Mouse (Mus musculus) MEL (cell line): ENCODE measurements around the gene Nsmce3. TPM values are rescaled to one million over a fixed set of nuclear protein-coding genes. Genes with fewer than 3 reads are reported as not detected.

Experiments used
- DNase-seq: peaks from one replicate; pipeline ENCODE4 v3.0.0; 2011; ENCODE audit warnings: low read depth, low spot score
- H3K27ac ChIP-seq: 2 replicates; pipeline ENCODE4 v1.5.1; 2012; ENCODE audit warnings: low read depth, mild to moderate bottlenecking, control low read depth, low read length, moderate library complexity; ENCODE audit not compliant: control insufficient read depth
- H3K27me3 ChIP-seq, 2 experiments: fragments of 150-350 bp in 1 of 2; sonication (generic) in 1 of 2; 2 replicates each; pipeline ENCODE4 v1.6.1; 2012; ENCODE audit warnings: low read length in 2 of 2, mild to moderate bottlenecking in 2 of 2, improper control_type of control experiment in 1 of 2, moderate library complexity in 1 of 2; ENCODE audit not compliant: insufficient read depth in 2 of 2, control insufficient read depth in 1 of 2
- H3K36me3 ChIP-seq, 2 experiments: 2 replicates each; pipeline ENCODE4 v1.6.1; 2012 to 2014; ENCODE audit warnings: low read length in 2 of 2, improper control_type of control experiment in 1 of 2, inconsistent platforms in 1 of 2, mild to moderate bottlenecking in 1 of 2; ENCODE audit not compliant: insufficient read depth in 2 of 2, control insufficient read depth in 1 of 2
- H3K4me1 ChIP-seq, 2 experiments: fragments of 150-350 bp in 1 of 2; sonication (generic) in 1 of 2; 2 replicates each; pipeline ENCODE4 v1.6.1; 2012; ENCODE audit warnings: low read length in 2 of 2, improper control_type of control experiment in 1 of 2, mild to moderate bottlenecking in 1 of 2; ENCODE audit not compliant: insufficient read depth in 2 of 2, control insufficient read depth in 1 of 2
- H3K4me3 ChIP-seq, 2 experiments: fragments of 150-350 bp in 1 of 2; sonication (generic) in 1 of 2; 2 replicates each; pipeline ENCODE4 v1.5.1; 2012; ENCODE audit warnings: low read depth in 2 of 2, low read length in 2 of 2, mild to moderate bottlenecking in 2 of 2, moderate library complexity in 2 of 2, control low read depth in 1 of 2, improper control_type of control experiment in 1 of 2; ENCODE audit not compliant: control insufficient read depth in 1 of 2, insufficient read depth in 1 of 2
- H3K79me2 ChIP-seq: 2 replicates; pipeline ENCODE4 v1.6.1; 2012; ENCODE audit warnings: mild to moderate bottlenecking, low read length, moderate library complexity; ENCODE audit not compliant: control insufficient read depth, poor library complexity, insufficient read depth
- H3K9ac ChIP-seq: 2 replicates; pipeline ENCODE4 v1.6.1; 2012; ENCODE audit warnings: low read depth, mild to moderate bottlenecking, control low read depth, low read length, moderate library complexity; ENCODE audit not compliant: control insufficient read depth, poor library complexity, severe bottlenecking
- H3K9me3 ChIP-seq: fragments of 150-350 bp; sonication (generic); replicated peaks from 2 replicates; pipeline ENCODE4 v1.6.1; 2012; ENCODE audit warnings: mild to moderate bottlenecking, low read length, improper control_type of control experiment, moderate library complexity; ENCODE audit not compliant: insufficient read depth
- BHLHE40 ChIP-seq: IDR thresholded peaks from 2 replicates; pipeline ENCODE4 v1.6.1; 2012; ENCODE audit warnings: low read depth, mild to moderate bottlenecking, inconsistent platforms, low read length, improper control_type of control experiment, borderline replicate concordance
- CHD1 ChIP-seq: IDR thresholded peaks from 2 replicates; pipeline ENCODE4 v1.6.1; 2012; ENCODE audit warnings: low read depth, mild to moderate bottlenecking, inconsistent platforms, low read length, improper control_type of control experiment
- CTCF ChIP-seq, 3 experiments: IDR thresholded peaks in 2 of 3; conservative IDR thresholded peaks in 1 of 3; 2 replicates each; pipeline ENCODE4 v1.5.1; 2011 to 2012; ENCODE audit warnings: low read length in 3 of 3, low read depth in 2 of 3, mild to moderate bottlenecking in 2 of 3, improper control_type of control experiment in 1 of 3, inconsistent platforms in 1 of 3, mixed read lengths in 1 of 3, moderate library complexity in 1 of 3; ENCODE audit not compliant: control insufficient read depth in 1 of 3, insufficient read depth in 1 of 3, poor library complexity in 1 of 3, severe bottlenecking in 1 of 3
- ELF1 ChIP-seq: IDR thresholded peaks from 2 replicates; pipeline ENCODE4 v1.6.1; 2014; ENCODE audit warnings: low read depth, mild to moderate bottlenecking, inconsistent platforms, low read length, improper control_type of control experiment, moderate library complexity
- EP300 ChIP-seq, 2 experiments: IDR thresholded peaks; 2 replicates each; pipeline ENCODE4 v1.6.1; 2011; ENCODE audit warnings: improper control_type of control experiment in 2 of 2, low read length in 2 of 2, low read depth in 1 of 2, mild to moderate bottlenecking in 1 of 2
- ETS1 ChIP-seq: IDR thresholded peaks from 2 replicates; pipeline ENCODE4 v1.6.1; 2012; ENCODE audit warnings: low read depth, mild to moderate bottlenecking, inconsistent platforms, low read length, improper control_type of control experiment, moderate library complexity
- GABPA ChIP-seq: IDR thresholded peaks from 2 replicates; pipeline ENCODE4 v1.6.1; 2012; ENCODE audit warnings: low read depth, mild to moderate bottlenecking, inconsistent platforms, low read length, improper control_type of control experiment, moderate library complexity
- HCFC1 ChIP-seq: IDR thresholded peaks from 2 replicates; pipeline ENCODE4 v1.6.1; 2012; ENCODE audit warnings: low read depth, mild to moderate bottlenecking, inconsistent platforms, low read length, improper control_type of control experiment, moderate library complexity
- JUND ChIP-seq: IDR thresholded peaks from 2 replicates; pipeline ENCODE4 v1.6.1; 2011; ENCODE audit warnings: low read depth, mild to moderate bottlenecking, improper control_type of control experiment, low read length
- KAT2A ChIP-seq: conservative IDR thresholded peaks from 2 replicates; pipeline ENCODE4 v1.6.1; 2012; ENCODE audit warnings: low read depth, low read length, improper control_type of control experiment, inconsistent platforms
- MAFK ChIP-seq: IDR thresholded peaks from 2 replicates; pipeline ENCODE4 v1.6.1; 2011; ENCODE audit warnings: low read depth, mild to moderate bottlenecking, low read length, improper control_type of control experiment, borderline replicate concordance
- MEF2A ChIP-seq: IDR thresholded peaks from 2 replicates; pipeline ENCODE4 v1.6.1; 2014; ENCODE audit warnings: low read depth, mild to moderate bottlenecking, inconsistent platforms, low read length, improper control_type of control experiment; ENCODE audit not compliant: poor library complexity, insufficient replicate concordance, severe bottlenecking; ENCODE audit errors: extremely low read depth
- MYB ChIP-seq: IDR thresholded peaks from 2 replicates; pipeline ENCODE4 v1.6.1; 2011; ENCODE audit warnings: mild to moderate bottlenecking, low read depth, low read length, improper control_type of control experiment
- MYC ChIP-seq: IDR thresholded peaks from 2 replicates; pipeline ENCODE4 v1.6.1; 2011; ENCODE audit warnings: low read depth, mild to moderate bottlenecking, low read length, improper control_type of control experiment, moderate library complexity
- NRF1 ChIP-seq: IDR thresholded peaks from 2 replicates; pipeline ENCODE4 v1.6.1; 2014; ENCODE audit warnings: low read depth, mild to moderate bottlenecking, inconsistent platforms, low read length, improper control_type of control experiment, moderate library complexity; ENCODE audit not compliant: poor library complexity, insufficient read depth, severe bottlenecking
- POLR2A ChIP-seq, 2 experiments: IDR thresholded peaks; 2 replicates each; pipeline ENCODE4 v1.6.1; 2011 to 2012; ENCODE audit warnings: low read length in 2 of 2, mild to moderate bottlenecking in 2 of 2, control low read depth in 1 of 2, improper control_type of control experiment in 1 of 2, low read depth in 1 of 2, moderate library complexity in 1 of 2; ENCODE audit not compliant: control insufficient read depth in 1 of 2, insufficient read depth in 1 of 2, poor library complexity in 1 of 2
- SIN3A ChIP-seq: IDR thresholded peaks from 2 replicates; pipeline ENCODE4 v1.6.1; 2012; ENCODE audit warnings: low read length, improper control_type of control experiment, inconsistent platforms
- TAL1 ChIP-seq: IDR thresholded peaks from 2 replicates; pipeline ENCODE4 v1.6.1; 2012; ENCODE audit warnings: mild to moderate bottlenecking, inconsistent platforms, low read length, moderate library complexity, mixed read lengths
- TBP ChIP-seq: IDR thresholded peaks from 2 replicates; pipeline ENCODE4 v1.8.0; 2011; ENCODE audit warnings: low read depth, low read length, improper control_type of control experiment
- USF1 ChIP-seq: IDR thresholded peaks from 2 replicates; pipeline ENCODE4 v1.6.1; 2014; ENCODE audit warnings: low read depth, mild to moderate bottlenecking, inconsistent platforms, low read length, improper control_type of control experiment, moderate library complexity
- USF2 ChIP-seq, 2 experiments: IDR thresholded peaks; 2 replicates each; pipeline ENCODE4 v1.6.1; 2011 to 2012; ENCODE audit warnings: improper control_type of control experiment in 2 of 2, low read length in 2 of 2, borderline replicate concordance in 1 of 2, inconsistent platforms in 1 of 2, low read depth in 1 of 2, mild to moderate bottlenecking in 1 of 2; ENCODE audit not compliant: insufficient read depth in 1 of 2
- ZMIZ1 ChIP-seq: IDR thresholded peaks from 2 replicates; pipeline ENCODE4 v1.6.1; 2012; ENCODE audit warnings: low read depth, mild to moderate bottlenecking, inconsistent platforms, low read length, improper control_type of control experiment, moderate library complexity
- polyA plus RNA-seq, 2 experiments: library from polyadenylated mRNA; stranded (reverse) in 1 of 2; unstranded in 1 of 2; fragments of >175 nt in 1 of 2; fragments of >200 nt in 1 of 2; gene quantifications; 2 replicates each; pipeline versions ENCODE4 v1.2.1 to v1.2.4; 2012; ENCODE audit warnings: low replicate concordance in 2 of 2, low read depth in 1 of 2; ENCODE audit not compliant: insufficient read length in 2 of 2, insufficient read depth in 1 of 2, missing spikeins in 1 of 2
- total RNA-seq: library from RNA; depleted of rRNA; stranded (reverse); fragments of 300-350 nt; gene quantifications from 2 replicates; pipeline ENCODE4 v1.2.3, GENCODE M21; 2012

The Nsmce3 gene
- total and polyA plus RNA-seq, 3 experiments: 9.5 to 9.9 TPM; not detected in 1

GRCm38 (mm10) chr7:64880415-64880814, 7.6 kb upstream of the Nsmce3 start (continued):
- TF ChIP-seq MYB (no peak), ELF1 (no peak), HCFC1 (no peak)

GRCm38 (mm10) chr7:64874941-64875340, 2.1 kb upstream of the Nsmce3 start:
- Histone ChIP-seq H3K9ac (no peak overlapping the region), H3K27me3 (no peaks in the 10 kb centered on the region), H3K4me1 (peaks cover 0 to 8% of the 10 kb centered on the region in 2 experiments; a peak in 2 of 4 replicates), H3K4me3 (no peak overlapping the region), H3K36me3 (peaks cover 0 to 8% of the 10 kb centered on the region in 2 experiments; a peak in 2 of 4 replicates), H3K79me2 (peaks cover 16% of the 10 kb centered on the region), H3K27ac (no peak overlapping the region), H3K9me3 (no peaks in the 10 kb centered on the region)
- no peak for DNase-seq
- TF ChIP-seq MEF2A (no peak), TAL1 (no peak), USF2 (IDR thresholded peaks at IDR 0.05; ENCODE audit: borderline replicate concordance in 1 of 2, insufficient read depth in 1 of 2, low read depth in 1 of 2, low read length in 2 of 2) (no peak), GABPA (no peak), SIN3A (no peak), JUND (no peak), ETS1 (no peak), ZMIZ1 (no peak), BHLHE40 (no peak), POLR2A (IDR thresholded peaks at IDR 0.05; ENCODE audit: control insufficient read depth in 1 of 2, insufficient read depth in 1 of 2, low read depth in 1 of 2, low read length in 2 of 2, poor library complexity in 1 of 2) (no peak), MAFK (no peak), CTCF (IDR thresholded peaks at IDR 0.05 in 2 of 3, conservative IDR thresholded peaks at IDR 0.05 in 1 of 3; ENCODE audit: control insufficient read depth in 1 of 3, insufficient read depth in 1 of 3, low read depth in 2 of 3, low read length in 3 of 3, poor library complexity in 1 of 3, severe bottlenecking in 1 of 3) (no peak)

DNA sequence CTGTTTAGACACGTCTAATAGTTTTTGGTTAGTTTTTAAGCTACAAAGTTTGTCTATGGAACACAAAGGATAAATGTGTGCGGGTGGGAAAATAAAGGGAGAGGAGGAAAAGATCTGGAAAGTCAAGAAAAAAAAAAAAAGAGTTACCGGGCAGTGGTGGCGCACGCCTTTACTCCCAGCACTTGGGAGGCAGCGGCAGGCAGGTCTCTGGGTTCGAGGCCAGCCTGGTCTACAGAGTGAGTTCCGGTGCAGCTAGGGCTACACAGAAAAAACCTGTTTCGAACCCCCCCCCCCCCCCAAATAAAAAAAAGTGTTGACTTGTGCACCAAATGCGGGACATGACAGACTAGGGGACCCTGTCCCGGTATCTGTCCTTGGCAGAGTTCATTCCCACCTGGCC, 469 bp upstream of the Nsmce3 start:
- Histone ChIP-seq H3K9ac (peak overlapping the region; percentile 59), H3K27me3 (no peaks in the 10 kb centered on the region), H3K79me2 (peaks cover 16% of the 10 kb centered on the region), H3K27ac (no peak overlapping the region), H3K4me1 (peaks cover 0 to 8% of the 10 kb centered on the region in 2 experiments; a peak in 2 of 4 replicates), H3K9me3 (no peaks in the 10 kb centered on the region), H3K36me3 (peaks cover 0 to 8% of the 10 kb centered on the region in 2 experiments; a peak in 2 of 4 replicates), H3K4me3 (peak overlapping the region; percentile 19 to 78)
- no peak for DNase-seq
- TF ChIP-seq TBP: no peak
- TF ChIP-seq USF1: no peak
- TF ChIP-seq CHD1: no peak
- TF ChIP-seq EP300 (IDR thresholded peaks at IDR 0.05; ENCODE audit: low read depth in 1 of 2, low read length in 2 of 2): no peak
- no peak for TF ChIP-seq MEF2A
- no peak for TF ChIP-seq ZMIZ1
- TF ChIP-seq KAT2A: no peak
- TF ChIP-seq SIN3A: no peak
- TF ChIP-seq TAL1: no peak
- no peak for TF ChIP-seq NRF1
- no peak for TF ChIP-seq MYC
